Mouse (Mus musculus) left cerebral cortex, adult 2 months (tissue): Measurements from ENCODE around the gene Defb3. TPM values are rescaled to one million over a fixed set of nuclear protein-coding genes. Genes with fewer than 3 reads are reported as not detected.
"Not testable (repeated sequence)": the region's sequence is repeated elsewhere in the genome, so short reads cannot be mapped to it uniquely, and the experiment has no call there.

Experiments used
- DNase-seq, 2 experiments: peaks; one replicate each; pipeline ENCODE4 v3.0.0; 2021 to 2022; ENCODE audit warnings: low spot score in 2 of 2, mixed read lengths in 1 of 2; ENCODE audit errors: extremely low spot score in 1 of 2
- H3K27ac ChIP-seq: fragments of 200-600 bp; 2 replicates; pipeline ENCODE4 v1.8.1; 2022
- H3K4me3 ChIP-seq: fragments of 200-600 bp; 2 replicates; pipeline ENCODE4 v1.8.1; 2022
- CTCF ChIP-seq: fragments of 200-600 bp; IDR thresholded peaks from 2 replicates; pipeline ENCODE4 v1.8.1; 2022; ENCODE audit warnings: antibody characterized with exemption, mild to moderate bottlenecking, moderate library complexity
- intact Hi-C: fragments of 180-260 bp; cut with DNase I; formaldehyde crosslinking; loops from one replicate; pipeline ENCODE4 v1.15.1; 2025
- long read RNA-seq, 2 experiments: library from polyadenylated mRNA; stranded (forward); transcript quantifications; one replicate each; pipeline ENCODE4 v2.0.0; 2021; ENCODE audit warnings: borderline mapping rate in 2 of 2
- total RNA-seq, 2 experiments: library from RNA; stranded (reverse); gene quantifications; 2 replicates each; pipeline ENCODE4 v1.2.3; 2021

Gene Defb3
- not detected for total RNA-seq
- long read RNA-seq, experiment 1, result 0 reads
- long read RNA-seq, experiment 2, result 0 reads

- DNase-seq, H3K27ac ChIP-seq, intact Hi-C loops, H3K4me3 ChIP-seq: not testable (repeated sequence)
These were observed at the start of gene Defb3 for GRCm38 (mm10) chr8:19293060-19293459. Gene Defb3 (plus strand): TSS chr8:19293360.

GRCm38 (mm10) chr8:19247280-19247679 lies 45.9 kb upstream of the Defb3 start, which contains the start of gene Defb5:
Gene Defb5 (plus strand): TSS chr8:19247580.
- no peak for TF ChIP-seq CTCF
- intact Hi-C loops, result loop anchor here (5.0 kb wide), 1 partner anchor 275 kb away; no protein-coding TSS in a partner anchor
- Histone ChIP-seq H3K27ac (no peak within 1 kb of the TSS), H3K4me3 (no peak within 1 kb of the TSS)
- DNase-seq, result no peak

- Histone ChIP-seq H3K27ac (no peak overlapping the region), H3K4me3 (no peak overlapping the region)
- intact Hi-C loops, result no loop called here
- no peak for TF ChIP-seq CTCF
- DNase-seq, result no peak
These were observed 35.0 kb upstream of the Defb3 start for GRCm38 (mm10) chr8:19258136-19258535.

- intact Hi-C loops, result no loop called here
- TF ChIP-seq CTCF, result no peak
- H3K4me3 ChIP-seq, result no peak overlapping the region
These were observed 33.5 kb upstream of the Defb3 start for GRCm38 (mm10) chr8:19259667-19260066.

GRCm38 (mm10) chr8:19298361-19298760 lies 5.2 kb downstream of the Defb3 start:
- H3K27ac ChIP-seq, intact Hi-C loops, DNase-seq, H3K4me3 ChIP-seq: not testable (repeated sequence)

More at GRCm38 (mm10) chr8:19259667-19260066, 33.5 kb upstream of the Defb3 start:
- DNase-seq, result no peak
- no peak overlapping the region for H3K27ac ChIP-seq

GRCm38 (mm10) chr8:19331836-19332235 lies 38.7 kb downstream of the Defb3 start:
- peak; percentile 61 for TF ChIP-seq CTCF
- Histone ChIP-seq H3K4me3 (no peak overlapping the region), H3K27ac (no peak overlapping the region)
- intact Hi-C loops, result loop anchor here (5.0 kb wide), 1 partner anchor 170 kb away; no protein-coding TSS in a partner anchor
- DNase-seq, result peak in 1 of 2 experiments; percentile 18

Other genes starting within 250 kb of the Defb3 start
- not detected for gene Defb39, start 228.6 kb upstream of the Defb3 start, total RNA-seq
- gene Defb12, start 178.5 kb upstream of the Defb3 start, total RNA-seq, result not detected
- gene Defb34, start 169.6 kb upstream of the Defb3 start, total RNA-seq, result not detected
- gene Gm45826, start 152.6 kb upstream of the Defb3 start, total RNA-seq, result not detected
- gene Defb14, start 99.0 kb upstream of the Defb3 start, total RNA-seq, result not detected
- gene Defb4, start 94.7 kb upstream of the Defb3 start, total RNA-seq, result not detected
- not detected for gene Defb6, start 67.9 kb upstream of the Defb3 start, total RNA-seq
- gene Defb46, start 53.4 kb upstream of the Defb3 start, total RNA-seq, result not detected
- not detected for gene Defb5, start 45.8 kb upstream of the Defb3 start, total RNA-seq
- not detected for gene Defb8, start 154.2 kb downstream of the Defb3 start, total RNA-seq
- gene Defb7, start 201.7 kb downstream of the Defb3 start, total RNA-seq, result not detected